Mouse (Mus musculus) cerebellum, adult 8-10 months (tissue): ENCODE measurements around the gene Cryl1.

Experiments used
- DNase-seq: peaks from one replicate; pipeline ENCODE4 v3.0.0; 2022

The Cryl1 gene

DNA sequence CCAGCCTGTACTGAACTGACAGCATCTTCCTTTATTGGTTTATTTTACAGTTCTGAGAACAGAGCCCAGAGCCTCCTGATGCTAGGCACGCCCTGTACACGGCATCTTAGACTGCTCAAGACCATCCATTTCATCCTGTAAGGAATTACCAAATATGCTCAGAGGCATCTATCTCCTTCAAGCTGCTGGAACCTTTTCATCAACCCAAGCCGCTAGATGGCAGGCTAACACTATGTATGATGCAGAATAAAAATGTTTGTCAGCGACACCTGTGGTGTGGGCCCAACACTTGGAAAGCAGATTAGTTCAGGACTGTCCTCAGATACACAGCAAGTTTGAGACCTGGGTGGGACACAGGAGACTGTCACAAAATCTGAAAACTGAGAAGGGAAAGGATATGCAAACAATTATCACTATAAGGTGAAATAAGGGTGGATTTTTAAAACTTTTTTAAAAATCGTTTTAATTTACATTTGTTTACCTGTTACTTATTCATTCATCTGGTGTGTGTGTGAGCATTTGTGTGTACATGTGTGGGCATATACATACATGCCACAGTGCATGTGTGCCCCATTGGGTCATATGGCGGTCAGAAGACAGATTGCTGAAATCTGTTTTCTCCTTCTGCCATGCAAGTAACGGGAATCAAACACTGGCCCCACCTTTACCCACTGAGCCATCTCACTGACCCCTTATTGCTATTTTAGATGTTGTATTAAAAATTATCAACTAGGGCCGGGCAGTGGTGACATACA, 25.8 kb downstream of the Cryl1 start:
- peak; percentile 77 for DNase-seq

DNA sequence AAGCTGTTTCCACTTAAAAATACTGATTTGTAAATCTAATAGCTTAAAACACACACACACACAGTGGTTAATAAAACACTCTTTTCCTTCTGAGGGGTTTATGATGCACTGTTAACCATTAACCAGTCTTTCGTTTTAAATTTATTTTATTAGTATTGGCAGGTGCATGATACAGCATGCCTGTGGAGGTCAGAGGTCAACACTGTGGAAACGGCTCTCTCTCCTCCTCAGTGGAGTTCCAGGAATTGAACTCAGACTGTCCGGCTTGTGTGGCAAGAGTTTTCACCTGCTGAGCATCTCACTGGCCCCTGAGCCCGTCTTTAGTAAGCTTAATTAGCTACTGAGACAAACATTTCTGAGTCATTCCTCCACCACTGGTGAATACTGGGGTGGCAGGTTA, 31.0 kb downstream of the Cryl1 start:
- no peak for DNase-seq

GRCm38 (mm10) chr14:57366724-57367123, 31.6 kb downstream of the Cryl1 start:
- no peak for DNase-seq

GRCm38 (mm10) chr14:57365341-57365740, 33.0 kb downstream of the Cryl1 start:
- DNase-seq: no peak

DNA sequence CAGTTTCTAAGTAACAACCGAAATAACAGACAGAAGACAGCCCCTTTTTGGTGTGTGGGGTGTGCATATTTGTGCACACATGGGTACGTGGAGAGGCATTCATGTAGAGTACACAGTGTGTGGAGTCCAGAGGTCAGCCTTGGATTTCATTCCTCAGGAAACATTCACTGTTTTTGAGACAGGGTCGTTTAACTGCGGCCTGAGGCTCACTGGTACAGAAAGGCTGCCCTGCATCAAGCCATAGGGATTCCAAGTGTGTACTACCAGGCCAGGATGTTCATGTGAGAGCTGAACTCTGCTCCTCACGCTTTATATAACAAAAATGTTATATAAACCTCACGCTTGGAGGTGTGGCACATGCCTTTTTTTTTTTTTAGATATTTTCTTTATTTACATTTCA, 34.5 kb downstream of the Cryl1 start:
- no peak for DNase-seq

- peak; percentile 56 for DNase-seq
Measured at GRCm38 (mm10) chr14:57362726-57363660, 35.3 kb downstream of the Cryl1 start.

GRCm38 (mm10) chr14:57357030-57357429, 41.3 kb downstream of the Cryl1 start:
- no peak for DNase-seq

DNA sequence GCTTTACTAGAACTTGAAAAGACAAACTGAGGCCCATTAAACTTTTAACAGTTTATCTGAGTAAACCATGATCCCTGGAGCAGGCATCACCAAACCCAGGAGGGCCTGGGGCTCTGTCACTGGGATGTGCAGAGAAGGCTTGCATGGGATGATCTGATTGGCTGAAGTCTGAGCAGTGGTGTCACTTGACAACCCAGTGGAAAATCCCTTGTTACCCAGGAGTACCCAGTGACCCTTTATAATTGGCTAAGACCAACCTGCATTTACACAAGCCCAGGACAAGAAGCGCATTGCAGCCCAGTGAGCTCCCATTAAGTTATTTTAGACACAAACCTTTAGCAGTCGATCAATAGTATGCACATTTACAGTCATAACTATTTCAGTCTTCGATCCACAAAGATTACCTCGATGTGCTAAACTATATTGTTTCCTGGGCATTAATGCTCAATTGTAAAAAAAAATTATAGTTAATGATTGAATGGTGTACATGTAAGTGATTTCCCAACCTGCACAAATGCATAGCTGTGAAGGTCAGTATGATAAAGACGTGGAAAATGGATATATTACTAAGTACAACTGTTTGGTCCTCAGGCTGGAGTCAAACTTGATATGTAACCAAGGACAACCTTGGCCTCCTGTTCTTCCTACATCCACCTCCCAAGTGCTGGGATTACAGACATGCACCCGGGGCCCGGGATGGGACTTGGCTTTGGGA, 46.7 kb downstream of the Cryl1 start:
- no peak for DNase-seq

- no peak for DNase-seq
Measured at GRCm38 (mm10) chr14:57349955-57350354, 48.4 kb downstream of the Cryl1 start.

DNA sequence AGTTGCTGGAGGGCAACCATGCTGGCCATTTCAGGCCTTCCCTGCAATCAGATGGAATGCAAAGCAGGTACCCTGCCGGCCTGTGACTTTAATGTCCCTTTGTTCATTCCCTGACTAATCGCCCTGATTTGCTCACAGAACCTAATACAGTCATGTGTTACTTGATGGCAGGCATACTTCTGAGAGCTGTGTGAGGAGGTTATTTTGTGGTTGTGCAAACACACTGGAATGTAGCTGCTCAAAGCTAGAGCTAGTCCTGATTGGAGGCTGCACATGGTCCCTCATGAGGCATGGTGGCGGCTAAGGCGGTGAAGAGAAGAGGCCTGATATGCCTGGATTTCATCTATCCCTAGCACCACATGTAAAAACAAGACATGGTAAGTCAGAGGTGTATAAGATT, 50.2 kb downstream of the Cryl1 start:
- no peak for DNase-seq

- no peak for DNase-seq
Measured at GRCm38 (mm10) chr14:57346135-57346534, 52.2 kb downstream of the Cryl1 start.

DNA sequence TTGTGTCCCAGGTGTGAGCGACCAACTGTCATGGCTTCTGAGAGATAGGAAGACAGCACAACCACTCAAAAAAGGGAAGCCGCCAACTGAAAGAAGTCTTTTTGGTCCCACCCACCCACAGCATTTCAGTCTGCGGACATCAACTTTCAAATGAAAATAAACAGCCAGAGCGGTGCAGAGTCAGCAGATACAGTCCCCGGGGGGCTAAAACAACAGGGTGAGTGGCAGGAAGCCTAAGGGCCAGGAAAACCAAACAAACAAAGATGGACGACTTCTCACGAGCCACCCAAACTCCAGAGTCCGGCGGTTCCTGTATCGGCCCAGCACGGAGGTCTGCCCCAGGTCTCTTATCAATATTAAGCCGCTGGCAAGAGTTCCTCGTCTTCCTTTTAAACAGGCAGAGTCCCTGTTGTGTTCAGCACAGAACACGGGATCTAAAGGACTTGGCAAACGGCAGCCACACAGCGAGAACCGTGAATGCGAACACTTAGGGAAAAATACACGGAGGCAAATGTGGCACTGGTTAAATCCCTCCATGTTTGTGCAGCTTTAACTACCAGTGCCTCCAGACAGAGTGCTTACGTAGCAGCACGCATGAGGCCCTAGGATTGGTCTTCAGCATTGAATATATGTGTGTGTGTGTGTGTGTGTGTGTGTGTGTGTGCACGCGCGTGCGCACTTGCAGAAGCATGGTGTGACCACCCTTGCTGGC, 53.4 kb downstream of the Cryl1 start:
- DNase-seq: no peak

- DNase-seq: no peak
Measured at GRCm38 (mm10) chr14:57343057-57343750, 55.1 kb downstream of the Cryl1 start.

- no peak for DNase-seq
Measured at GRCm38 (mm10) chr14:57342316-57343055, 55.8 kb downstream of the Cryl1 start.

DNA sequence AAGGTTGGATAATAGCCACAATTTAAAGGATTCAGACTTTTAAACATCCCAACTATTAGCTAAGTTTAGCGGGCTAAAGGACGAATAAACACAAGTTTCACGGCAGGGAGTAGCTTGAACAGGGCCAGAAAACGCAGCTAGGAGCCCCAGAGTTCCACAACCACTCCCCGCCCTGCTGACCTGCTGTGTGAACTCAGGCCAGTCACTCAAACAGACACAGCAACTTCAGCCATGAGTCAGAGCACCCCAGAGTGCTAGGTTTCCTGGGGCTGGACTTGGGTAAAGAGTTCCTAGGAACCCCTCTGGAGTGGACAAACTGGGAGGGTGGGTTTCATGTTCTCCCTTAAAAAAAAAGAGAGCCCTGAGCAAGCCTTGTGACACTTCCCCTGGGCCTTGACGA, 59.7 kb downstream of the Cryl1 start:
- DNase-seq: no peak

DNA sequence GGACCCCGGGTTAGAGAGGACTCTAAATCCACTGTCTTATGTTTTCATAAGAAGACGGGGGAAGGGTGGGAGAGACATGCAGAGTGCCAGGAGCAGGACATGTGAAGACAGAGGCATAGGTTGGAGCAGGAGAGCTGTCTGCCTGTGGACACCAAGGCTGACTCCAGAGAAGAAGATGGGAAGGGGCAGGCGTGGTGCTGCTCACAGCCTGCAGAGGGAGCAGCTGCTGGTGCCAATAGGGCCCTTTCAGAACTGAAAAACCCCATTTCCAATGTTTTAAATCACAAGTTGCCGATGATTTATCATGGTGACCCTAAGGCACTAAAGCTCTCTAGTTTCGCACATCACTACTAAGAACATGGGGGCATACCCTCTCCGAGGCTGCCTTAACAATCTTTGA, 63.5 kb downstream of the Cryl1 start:
- DNase-seq: no peak

GRCm38 (mm10) chr14:57332503-57332902, 65.8 kb downstream of the Cryl1 start:
- no peak for DNase-seq

- no peak for DNase-seq
Measured at GRCm38 (mm10) chr14:57331097-57331496, 67.2 kb downstream of the Cryl1 start.

GRCm38 (mm10) chr14:57329600-57329999, 68.7 kb downstream of the Cryl1 start:
- peak; percentile 34 for DNase-seq

DNA sequence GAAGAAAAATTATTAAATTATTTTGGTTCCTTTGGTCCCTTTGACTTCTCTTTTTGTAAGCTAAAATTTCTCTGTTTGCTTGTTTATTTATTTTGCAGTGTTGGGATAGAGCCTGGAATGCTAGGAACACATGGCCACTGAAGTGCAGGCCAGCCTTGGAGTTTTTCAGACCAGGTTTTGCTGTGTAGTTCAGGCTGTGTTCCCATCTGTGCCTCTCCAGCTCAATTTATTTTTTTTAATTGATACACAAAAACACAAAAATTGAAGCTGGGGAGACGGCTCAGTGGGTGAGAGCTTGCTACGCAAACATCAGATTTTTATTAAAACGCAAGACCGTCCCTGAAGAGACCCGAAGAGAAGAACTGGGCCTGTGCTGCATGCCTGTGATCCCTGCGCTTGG, 71.6 kb downstream of the Cryl1 start:
- DNase-seq: no peak

- no peak for DNase-seq
Measured at GRCm38 (mm10) chr14:57318812-57319211, 79.5 kb downstream of the Cryl1 start.
